Mouse (Mus musculus) natural killer cell, adult 2 months (primary cell): ENCODE results near the gene Gm13279.
"Not testable (repeated sequence)": the region's sequence is repeated elsewhere in the genome, so short reads cannot be mapped to it uniquely, and the experiment has no call there.

Source experiments
- DNase-seq, 2 experiments: peaks; one replicate each; pipeline ENCODE4 v3.0.0; 2022; ENCODE audit warnings: low spot score in 2 of 2

Gene Gm13279

DNA sequence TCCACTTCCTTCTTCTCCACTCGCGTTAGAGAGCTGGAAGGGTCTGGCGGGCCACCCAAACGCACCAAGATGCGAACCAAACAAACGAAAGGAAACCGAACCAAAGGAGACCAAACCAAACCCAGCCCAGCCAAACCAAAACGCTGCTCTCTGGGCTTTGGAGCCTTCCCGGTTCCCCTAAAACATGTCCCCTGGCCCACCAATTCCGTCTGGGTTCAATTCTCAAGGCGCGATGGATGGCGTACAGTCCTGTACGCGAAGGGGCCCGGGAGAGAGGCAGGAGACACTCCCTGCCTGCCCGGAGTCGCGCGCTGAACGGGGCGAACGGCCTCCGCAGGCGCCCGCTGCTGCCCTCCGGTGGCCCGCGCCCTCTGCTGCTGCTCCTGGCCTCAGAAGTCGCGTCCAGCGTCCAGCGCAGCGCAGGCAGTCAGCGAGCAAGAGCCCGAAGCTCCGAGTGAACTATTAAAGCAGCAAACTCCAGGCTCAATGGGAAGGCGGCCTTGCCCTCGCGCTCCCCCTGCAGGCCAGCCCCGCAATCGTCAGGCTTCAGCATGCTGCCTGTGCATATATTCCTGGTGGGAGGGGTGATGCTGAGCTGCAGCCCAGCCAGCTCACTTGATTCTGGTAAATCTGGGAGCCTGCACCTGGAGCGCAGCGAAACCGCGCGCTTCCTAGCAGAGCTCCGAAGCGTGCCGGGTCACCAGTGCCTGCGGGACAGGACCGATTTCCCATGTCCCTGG is 3.1 kb upstream of the Gm13279 start, which contains the start of gene Gm13275:
Gene Gm13275 (plus strand): TSS at position 552 of the 740 bp plus-strand sequence.
- peak; percentile 74 to 77 for DNase-seq

DNA sequence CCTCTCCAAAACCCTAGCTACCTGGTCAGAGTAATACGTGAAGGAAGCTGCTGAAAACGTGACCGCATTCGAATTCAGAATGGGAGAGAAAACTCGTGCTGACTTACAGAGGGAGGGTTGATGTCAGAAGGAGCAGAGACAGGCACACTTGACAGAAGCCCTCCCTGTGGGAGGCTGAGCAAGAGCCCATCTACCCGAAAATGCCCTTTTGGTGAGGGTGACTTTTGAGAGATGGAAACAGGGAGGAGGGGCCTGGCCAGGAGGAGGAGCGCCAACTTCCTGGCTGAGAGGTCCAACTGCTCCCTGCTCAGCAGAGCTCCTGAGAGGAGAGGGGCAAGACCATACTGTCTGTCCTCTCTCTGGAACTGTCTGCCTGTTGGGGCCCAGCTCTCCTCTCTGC is 2.2 kb downstream of the Gm13279 start, which contains the start of gene Gm13285:
Gene Gm13285 (plus strand): TSS at position 301 of the 400 bp plus-strand sequence.
- not testable (repeated sequence) for DNase-seq

DNA sequence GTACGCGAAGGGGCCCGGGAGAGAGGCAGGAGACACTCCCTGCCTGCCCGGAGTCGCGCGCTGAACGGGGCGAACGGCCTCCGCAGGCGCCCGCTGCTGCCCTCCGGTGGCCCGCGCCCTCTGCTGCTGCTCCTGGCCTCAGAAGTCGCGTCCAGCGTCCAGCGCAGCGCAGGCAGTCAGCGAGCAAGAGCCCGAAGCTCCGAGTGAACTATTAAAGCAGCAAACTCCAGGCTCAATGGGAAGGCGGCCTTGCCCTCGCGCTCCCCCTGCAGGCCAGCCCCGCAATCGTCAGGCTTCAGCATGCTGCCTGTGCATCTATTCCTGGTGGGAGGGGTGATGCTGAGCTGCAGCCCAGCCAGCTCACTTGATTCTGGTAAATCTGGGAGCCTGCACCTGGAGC is 5.8 kb downstream of the Gm13279 start, which contains the start of gene Gm13287:
Gene Gm13287 (plus strand): TSS at position 301 of the 400 bp plus-strand sequence.
- not testable (repeated sequence) for DNase-seq

DNA sequence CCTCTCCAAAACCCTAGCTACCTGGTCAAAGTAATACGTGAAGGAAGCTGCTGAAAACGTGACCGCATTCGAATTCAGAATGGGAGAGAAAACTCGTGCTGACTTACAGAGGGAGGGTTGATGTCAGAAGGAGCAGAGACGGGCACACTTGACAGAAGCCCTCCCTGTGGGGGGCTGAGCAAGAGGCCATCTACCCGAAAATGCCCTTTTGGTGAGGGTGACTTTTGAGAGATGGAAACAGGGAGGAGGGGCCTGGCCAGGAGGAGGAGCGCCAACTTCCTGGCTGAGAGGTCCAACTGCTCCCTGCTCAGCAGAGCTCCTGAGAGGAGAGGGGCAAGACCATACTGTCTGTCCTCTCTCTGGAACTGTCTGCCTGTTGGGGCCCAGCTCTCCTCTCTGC is 8.0 kb downstream of the Gm13279 start, which contains the start of gene Gm13288:
Gene Gm13288 (plus strand): TSS at position 301 of the 400 bp plus-strand sequence.
- DNase-seq, result not testable (repeated sequence)

DNA sequence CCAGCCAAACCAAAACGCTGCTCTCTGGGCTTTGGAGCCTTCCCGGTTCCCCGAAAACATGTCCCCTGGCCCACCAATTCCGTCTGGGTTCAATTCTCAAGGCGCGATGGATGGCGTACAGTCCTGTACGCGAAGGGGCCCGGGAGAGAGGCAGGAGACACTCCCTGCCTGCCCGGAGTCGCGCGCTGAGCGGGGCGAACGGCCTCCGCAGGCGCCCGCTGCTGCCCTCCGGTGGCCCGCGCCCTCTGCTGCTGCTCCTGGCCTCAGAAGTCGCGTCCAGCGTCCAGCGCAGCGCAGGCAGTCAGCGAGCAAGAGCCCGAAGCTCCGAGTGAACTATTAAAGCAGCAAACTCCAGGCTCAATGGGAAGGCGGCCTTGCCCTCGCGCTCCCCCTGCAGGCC is 8.6 kb downstream of the Gm13279 start:
- DNase-seq, result peak; percentile 11 to 21

DNA sequence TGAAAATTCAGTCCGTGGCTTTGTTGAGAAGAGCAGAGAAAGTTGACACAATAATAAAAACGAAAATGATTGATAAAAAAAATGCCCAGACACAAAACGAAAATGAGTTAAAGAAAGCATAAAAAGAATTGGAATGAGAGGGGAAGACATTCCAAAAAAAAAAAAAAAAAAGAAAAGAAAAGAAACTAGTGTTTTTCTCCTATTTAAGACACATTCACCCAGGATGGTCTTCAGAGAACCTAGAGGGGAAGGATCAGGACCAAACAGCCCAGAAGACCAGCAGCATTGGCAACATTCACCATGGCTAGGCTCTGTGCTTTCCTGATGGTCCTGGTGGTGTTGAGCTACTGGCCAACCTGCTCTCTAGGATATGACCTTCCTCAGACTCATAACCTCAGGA is 18.7 kb downstream of the Gm13279 start, which contains the start of gene Ifna7:
Gene Ifna7 (plus strand): TSS at position 301 of the 400 bp plus-strand sequence.
- DNase-seq, result no peak

DNA sequence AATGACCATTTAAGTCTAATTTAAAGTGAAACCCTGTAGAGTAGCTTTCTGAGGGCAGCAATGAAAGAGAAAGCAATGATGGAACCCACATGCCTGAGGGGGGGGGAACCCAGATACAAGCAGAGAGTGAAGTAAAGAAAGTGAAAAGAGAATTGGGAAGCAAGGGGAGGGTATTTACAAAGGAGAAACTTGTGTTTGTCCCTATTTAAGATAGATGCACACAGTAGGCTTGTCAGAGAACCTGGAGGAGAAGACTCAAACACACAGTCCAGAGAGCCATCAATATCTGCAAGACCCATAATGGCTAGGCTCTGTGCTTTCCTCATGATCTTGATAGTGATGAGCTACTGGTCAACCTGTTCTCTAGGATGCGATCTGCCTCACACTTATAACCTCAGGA is 22.5 kb downstream of the Gm13279 start, which contains the start of gene Ifna11:
Gene Ifna11 (plus strand): TSS at position 301 of the 400 bp plus-strand sequence.
- DNase-seq, result no peak

DNA sequence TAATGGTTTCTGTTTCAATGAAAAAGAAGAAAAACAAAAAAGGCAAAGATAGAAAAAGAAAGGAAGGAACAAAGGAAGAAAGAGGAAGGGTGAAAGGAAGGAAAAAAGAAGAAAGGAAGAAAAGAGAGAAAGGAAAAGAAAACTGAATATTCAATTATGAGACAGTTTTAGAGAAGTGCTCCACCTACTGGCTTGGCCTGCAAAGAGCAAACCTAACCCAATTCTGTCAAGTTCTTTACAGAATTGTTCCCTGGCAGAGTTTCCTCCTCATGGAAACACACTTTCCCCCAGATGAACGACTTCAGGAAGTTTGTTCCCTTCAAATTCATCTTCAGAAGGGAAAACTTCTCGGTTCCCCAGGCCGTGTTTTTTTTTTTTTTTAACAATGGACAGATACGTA is 25.8 kb downstream of the Gm13279 start:
- no peak for DNase-seq

DNA sequence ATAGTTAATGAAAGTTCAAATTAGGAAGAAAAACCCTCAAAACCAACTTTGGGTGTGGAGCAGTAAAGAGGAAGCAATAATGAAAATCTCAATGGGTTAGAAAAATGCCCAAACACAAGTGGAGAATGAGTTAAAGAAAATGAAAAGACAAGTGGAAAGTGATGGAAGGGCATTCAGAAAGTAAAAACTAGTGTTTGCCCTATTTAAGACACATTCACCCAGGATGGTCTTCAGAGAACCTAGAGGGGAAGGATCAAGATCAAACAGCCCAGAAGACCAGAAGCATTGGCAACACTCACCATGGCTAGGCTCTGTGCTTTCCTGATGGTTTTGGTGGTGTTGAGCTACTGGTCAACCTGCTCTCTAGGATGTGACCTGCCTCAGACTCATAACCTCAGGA is 29.9 kb downstream of the Gm13279 start, which contains the start of gene Ifna6:
Gene Ifna6 (plus strand): TSS at position 301 of the 400 bp plus-strand sequence.
- DNase-seq, result not testable (repeated sequence)

DNA sequence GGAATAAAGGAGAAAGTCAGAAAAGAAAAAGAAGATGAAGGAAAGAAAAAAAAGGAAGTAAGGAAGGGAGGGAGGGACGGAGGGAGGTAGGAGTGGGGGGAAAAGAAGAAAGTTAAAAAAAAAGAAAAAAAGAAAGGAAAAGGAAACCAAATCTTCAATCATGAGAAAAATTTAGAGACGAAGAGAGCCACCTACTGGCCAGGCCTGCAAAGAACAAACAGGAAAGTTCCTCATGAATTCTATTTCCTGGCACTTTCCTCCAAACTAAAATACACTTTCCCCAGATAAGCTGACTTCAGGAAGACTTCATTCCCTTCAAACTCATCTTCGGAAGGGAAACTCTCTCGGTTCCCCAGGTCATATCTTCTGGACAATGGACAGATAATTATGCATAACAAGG is 33.3 kb downstream of the Gm13279 start:
- peak in 1 of 2 experiments; percentile 24 for DNase-seq

DNA sequence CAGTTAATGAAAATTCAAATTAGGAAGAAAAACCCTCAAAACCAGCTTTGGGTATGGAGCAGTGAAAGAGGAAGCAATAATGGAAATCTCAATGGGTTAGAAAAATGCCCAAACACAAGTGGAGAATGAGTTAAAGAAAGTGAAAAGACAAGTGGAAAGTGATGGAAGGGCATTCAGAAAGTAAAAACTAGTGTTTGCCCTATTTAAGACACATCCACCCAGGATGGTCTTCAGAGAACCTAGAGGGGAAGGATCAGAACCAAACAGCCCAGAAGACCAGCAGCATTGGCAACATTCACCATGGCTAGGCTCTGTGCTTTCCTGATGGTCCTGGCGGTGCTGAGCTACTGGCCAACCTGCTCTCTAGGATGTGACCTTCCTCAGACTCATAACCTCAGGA is 38.0 kb downstream of the Gm13279 start, which contains the start of gene Ifna5:
Gene Ifna5 (plus strand): TSS at position 301 of the 400 bp plus-strand sequence.
- DNase-seq, result not testable (repeated sequence)

DNA sequence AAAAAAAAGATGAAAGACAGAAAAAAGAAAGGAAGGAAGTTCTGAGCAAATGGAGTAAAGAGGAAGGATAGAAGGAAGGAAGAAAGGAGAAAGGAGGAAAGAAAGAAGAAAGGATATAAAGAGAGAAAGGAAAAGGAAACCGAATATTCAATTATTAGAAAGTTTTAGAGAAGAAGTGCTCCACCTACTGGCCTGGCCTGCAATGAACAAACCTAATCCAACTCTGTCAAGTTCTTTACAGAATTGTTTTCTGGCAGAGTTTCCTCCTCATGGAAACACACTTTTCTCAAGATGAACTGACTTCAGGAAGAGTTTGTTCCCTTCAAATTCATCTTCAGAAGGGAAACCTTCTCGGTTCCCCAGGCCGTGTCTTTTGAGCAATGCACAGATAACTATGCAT is 41.6 kb downstream of the Gm13279 start:
- no peak for DNase-seq

DNA sequence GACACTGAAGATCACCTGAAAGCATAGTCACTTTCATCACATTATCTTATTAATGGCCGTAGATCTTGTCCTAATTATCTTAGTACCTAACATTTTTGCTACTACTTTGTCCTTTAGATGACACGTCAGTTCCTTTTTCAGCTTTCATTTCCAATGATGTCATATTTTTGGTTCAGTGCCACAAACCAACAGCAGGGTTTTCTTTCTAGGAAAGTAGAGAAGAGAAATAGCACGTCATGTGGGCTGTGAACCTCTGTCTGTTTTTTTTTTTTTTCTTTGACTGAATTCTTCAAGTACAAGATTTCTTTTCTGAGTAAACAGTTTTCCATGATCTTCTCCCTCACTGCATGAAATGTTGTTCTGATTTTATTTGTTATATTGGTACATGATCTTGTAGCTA is 42.9 kb downstream of the Gm13279 start:
- DNase-seq, result no peak

DNA sequence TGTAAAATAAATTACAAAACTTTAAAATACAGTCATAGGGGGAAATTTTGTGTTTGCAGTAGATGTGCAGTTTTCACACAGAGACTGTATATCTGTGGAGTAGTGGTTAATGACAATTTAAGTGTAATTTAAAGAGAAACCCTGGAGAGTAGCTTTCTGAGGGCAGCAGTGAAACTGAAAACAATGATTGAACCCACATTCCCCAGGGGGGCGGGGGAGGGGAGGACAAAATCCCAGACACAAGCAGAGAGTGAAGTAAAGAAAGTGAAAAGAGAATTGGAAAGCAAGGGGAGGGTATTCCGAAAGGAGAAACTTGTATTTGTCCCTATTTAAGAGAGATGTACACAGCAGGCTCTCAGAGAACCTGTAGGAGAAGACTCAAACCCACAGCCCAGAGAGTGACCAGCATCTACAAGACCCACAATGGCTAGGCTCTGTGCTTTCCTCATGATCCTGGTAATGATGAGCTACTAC is 44.3 kb downstream of the Gm13279 start, which contains the start of gene Ifna4:
Gene Ifna4 (plus strand): TSS at position 424 of the 474 bp plus-strand sequence.
- DNase-seq, result no peak

DNA sequence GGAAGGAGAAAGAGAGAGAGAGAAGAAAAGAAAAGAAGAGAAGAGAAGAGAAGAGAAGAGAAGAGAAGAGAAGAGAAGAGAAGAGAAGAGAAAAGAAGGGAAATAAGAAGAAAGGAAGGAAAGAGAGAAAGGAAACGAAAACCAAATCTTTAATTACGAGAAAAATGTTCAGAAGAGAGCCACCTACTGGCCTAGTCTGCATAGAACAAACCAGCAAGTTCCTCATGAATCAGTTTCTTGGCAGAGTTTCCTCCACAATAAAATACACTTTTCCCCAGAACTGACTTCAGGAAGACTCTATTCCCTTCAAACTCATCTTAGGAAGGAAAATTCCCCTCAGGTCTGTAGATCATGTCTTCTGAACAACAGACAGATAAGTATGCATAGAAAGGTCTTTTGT is 48.1 kb downstream of the Gm13279 start:
- no peak for DNase-seq
